Mouse (Mus musculus) natural killer cell, adult 2 months (primary cell): ENCODE data around the gene Ehd2.

Source experiments
- DNase-seq, 2 experiments: peaks; one replicate each; pipeline ENCODE4 v3.0.0; 2022; ENCODE audit warnings: low spot score in 2 of 2

The Ehd2 gene

GRCm38 (mm10) chr7:15975451-15975850 lies 8.1 kb upstream of the Ehd2 start:
- DNase-seq: no peak

DNA sequence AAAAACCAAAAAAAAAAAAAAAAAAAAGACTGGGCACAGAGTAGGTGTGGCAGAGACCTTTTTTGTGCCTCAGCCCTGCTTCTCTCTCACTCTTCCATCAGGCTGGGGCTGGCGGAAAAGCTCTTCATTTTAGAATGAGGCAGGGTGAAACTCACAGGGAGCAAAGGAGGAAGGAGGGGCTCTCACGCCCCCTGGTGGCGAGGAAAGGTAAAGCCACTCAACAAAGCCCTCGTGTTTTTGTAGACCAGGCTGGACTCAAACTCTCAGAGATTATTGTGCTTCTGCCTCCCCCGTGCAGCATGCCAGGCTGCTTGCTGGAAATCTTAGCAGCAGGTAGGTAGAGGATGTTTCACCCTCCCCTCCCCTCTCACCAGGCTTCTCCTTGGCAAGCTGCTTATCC lies 7.3 kb upstream of the Ehd2 start:
- peak; percentile 36 to 63 for DNase-seq

- no peak for DNase-seq
Observed at GRCm38 (mm10) chr7:15972247-15972646, 4.9 kb upstream of the Ehd2 start.

DNA sequence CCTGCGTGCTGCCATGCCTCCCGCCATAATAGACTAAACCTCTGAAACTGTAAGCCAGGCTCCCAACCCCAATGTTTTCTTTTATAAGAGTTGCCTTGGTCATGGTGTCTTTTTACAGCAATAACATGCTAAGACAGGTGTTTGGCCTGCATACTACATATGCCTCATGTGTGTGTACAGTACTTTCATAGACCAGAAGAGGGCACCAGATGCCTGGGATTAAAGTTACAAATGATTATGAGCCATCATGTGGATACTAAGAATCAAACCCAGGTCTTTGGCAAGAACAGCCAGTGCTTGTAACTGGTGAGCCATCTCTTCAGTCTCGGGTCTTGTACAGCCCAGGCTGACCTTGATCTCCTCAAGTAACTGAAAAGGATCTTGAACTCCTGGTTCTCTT lies 2.3 kb upstream of the Ehd2 start:
- DNase-seq: no peak

GRCm38 (mm10) chr7:15968322-15968721 lies 955 bp upstream of the Ehd2 start:
- no peak for DNase-seq

DNA sequence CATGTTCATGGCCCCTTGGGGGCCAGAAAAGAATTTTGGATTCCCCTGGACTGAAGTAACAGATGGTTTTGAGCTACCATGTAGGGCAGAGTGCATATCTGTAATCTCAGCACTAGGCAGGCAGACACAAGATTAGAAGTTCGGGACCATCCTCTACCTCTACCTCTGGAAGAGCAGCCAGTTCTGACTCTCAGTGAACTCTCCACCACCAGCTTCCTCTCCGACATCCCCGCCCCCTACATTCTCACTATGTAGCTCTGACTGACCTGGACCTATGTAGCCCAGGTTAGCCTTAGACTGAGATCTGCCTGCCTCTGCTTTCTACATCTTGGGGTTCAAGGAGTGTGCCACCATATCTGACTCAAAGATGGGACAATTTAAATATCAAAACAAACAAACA lies 878 bp downstream of the Ehd2 start:
- DNase-seq: no peak

DNA sequence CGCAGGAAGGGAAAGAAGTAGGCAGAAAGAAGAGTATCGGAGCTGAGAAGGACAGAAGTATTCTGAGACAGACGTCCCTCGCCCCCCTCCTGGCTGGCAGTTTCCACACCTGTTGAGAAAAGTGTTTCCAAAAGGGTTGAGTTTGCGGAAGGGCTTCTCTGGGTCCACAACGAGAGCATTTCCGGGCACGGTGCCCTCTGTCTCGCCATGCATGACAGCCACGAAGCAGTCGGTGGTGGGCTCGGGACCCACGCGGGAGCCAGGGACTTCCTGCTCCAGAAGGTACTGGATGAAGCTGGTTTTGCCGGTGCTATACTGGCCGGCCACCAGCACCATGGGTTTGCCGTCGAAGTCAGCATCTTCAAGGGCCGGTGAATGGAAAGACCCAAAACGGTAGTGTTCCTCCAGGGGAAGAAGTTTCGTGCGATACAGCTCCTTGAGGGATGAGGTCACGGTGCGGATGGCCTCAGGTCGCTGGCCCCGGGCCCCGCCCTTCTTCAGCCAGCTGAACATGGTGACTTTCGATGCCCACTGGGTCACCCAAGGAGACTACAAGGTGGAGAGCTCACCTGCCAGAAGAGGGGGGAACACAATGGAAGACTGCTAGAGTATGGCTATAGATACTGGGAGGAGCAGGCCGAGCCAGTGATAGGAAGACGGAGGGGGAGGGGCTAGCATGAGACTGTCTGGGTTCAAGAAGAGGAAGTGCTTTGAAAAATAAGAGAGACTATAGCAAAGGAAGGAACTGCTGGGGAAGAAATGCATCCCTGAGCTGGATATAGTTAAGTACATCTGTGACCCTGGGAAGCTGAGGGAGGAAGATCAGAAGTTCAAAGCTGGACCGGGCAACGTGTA lies 3.3 kb downstream of the Ehd2 start:
- peak in 1 of 2 experiments; percentile 21 for DNase-seq

DNA sequence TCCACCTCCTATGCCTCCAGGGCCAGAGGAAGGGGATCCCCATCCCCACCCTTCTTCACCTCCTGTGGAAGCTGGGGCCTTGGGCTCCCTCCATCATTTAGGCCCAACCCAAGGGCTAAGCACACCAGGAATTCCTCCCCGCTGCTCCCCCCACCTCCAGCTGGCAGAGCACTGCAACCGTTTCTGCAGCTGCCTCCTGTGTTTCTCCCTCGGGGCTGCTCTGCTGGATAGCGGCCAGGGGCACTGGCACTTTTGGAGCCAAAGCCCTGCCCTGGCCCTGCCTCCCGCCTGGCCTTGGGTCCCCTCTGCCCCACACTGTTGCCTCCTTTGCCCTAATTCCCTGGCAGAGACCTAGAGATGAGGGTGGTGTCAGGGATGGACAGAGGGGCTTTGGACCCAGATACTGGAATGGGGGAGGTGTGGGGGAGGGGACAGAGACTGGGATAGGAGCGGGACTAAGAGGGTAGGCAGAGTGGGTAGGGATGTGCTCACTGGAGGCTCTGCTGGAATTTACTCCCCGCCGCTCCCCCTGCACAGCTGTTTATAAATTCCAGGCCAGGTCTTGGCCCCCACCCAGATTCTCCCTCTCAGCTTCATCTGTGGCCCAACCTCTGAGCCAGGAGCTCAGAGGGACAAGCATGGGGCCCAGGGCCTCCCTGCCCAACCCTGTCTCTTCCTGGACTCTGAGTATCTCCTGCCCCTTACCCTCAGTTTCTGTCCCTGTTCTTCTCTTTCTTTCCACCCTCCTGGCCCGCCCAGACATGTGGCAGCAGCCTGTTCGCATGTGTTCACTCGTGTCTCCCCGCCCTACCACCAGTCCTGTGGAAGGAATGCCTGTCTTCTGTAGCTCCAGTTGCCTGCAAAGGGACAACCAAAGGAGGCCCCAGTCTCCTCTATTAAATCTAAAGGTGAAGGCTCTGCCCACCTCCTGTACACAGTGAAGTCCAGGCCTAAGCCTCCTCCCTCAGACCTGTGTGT lies 4.8 kb downstream of the Ehd2 start:
- no peak for DNase-seq

GRCm38 (mm10) chr7:15961798-15962197 lies 5.6 kb downstream of the Ehd2 start:
- no peak for DNase-seq

- no peak for DNase-seq
Observed at GRCm38 (mm10) chr7:15961239-15961638, 6.1 kb downstream of the Ehd2 start.

DNA sequence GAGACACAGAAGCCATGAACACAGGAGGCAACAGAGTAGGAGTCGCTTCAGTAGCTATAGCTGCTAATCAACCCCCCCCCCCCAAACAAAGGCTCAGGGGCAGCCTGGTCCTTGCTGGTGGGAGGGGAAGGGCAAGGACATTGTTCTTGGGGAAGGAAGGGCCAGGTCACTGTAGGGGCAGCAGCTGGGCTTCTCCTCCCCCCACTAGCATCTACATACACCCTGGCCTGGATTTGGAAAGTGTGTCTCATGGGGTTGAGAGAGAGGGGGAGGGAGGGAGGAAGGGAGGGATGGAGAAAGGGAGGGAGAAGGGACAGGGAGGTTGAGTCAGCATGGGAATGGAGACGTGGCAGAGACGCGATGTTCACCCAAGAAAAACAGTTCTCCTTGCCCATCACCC lies 6.7 kb downstream of the Ehd2 start:
- no peak for DNase-seq

DNA sequence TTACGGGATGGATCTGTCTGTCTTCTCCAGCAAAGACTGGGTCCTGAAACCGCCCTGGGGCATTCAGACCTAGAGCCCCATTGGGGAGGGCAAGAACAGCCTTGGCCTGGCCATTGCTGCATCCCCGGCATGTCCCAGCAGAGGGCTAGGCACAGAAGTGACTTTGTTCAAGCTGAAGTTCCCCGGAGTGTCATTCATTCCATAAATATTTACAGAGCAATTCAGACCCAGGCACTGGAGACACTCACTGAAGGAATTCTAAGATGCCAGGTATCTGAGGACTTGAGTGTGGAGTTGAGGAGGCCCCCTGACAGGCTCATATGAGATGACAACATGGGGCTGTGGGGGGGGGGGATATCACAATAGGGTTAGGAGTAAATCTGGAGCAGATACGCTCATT lies 11.2 kb downstream of the Ehd2 start:
- no peak for DNase-seq

DNA sequence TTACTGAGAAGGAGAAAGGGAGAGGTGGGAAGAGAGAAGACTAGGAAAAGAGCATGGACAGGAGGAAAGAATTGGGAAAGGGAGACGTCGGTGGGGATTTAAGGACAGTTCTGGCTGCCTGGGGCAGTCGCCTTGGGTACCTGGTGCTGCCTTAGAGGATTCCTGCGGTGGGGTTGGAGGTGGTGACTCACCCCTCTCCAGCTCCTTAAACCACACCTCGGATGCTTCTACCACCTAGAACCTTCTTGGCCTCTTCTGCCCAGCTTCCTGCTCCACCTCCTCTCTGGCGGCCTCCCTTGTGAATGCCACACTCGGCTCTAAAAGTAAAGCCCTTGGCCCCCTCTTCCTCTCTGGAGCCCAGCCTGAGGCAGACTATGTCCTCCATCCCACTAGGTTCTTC lies 11.9 kb downstream of the Ehd2 start:
- no peak for DNase-seq

DNA sequence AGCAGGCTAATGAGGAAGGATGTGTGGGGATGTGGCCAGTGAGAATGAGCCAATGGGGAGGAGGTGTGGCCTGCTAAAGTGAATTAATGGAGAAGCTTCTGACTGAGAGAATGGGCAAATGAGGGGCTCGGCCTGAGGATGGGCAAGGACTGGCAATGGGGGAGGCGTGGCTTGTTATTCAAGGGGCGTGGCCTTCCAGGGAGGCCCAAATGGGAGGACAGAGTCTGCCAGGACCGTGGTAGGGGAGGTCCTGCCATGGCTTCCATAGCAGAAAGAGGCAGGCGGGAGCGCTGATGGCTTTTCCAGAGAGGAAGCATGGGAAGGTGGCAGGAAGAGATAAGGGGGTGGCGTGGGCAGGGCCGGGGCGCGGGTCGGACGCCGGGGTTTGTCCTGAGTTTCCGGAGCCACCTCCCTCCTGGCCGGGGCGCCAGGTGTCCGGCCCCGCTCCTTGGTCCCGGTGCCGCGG lies 12.4 kb downstream of the Ehd2 start:
- no peak for DNase-seq

DNA sequence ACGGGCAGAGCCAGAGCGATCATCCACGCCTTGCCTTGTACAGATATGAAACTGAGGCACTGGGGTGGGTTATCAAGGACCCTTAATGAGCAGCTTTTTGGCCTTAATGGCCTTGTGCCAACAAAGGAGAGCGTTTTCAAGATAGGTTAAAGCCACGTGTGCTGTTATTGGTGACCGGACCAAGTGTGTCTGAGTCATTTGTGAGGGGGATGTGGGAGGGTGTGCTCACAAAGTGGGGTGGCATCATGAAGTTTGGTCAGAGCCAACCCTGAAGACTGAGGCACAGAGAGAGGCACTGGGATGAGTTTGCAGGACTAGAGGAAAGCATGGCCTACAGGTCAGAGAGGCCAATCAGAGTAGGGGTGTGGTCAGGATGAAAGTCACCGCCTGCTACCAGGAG lies 12.9 kb downstream of the Ehd2 start:
- DNase-seq: no peak

- no peak for DNase-seq
Observed at GRCm38 (mm10) chr7:15953307-15954074, 13.9 kb downstream of the Ehd2 start.

DNA sequence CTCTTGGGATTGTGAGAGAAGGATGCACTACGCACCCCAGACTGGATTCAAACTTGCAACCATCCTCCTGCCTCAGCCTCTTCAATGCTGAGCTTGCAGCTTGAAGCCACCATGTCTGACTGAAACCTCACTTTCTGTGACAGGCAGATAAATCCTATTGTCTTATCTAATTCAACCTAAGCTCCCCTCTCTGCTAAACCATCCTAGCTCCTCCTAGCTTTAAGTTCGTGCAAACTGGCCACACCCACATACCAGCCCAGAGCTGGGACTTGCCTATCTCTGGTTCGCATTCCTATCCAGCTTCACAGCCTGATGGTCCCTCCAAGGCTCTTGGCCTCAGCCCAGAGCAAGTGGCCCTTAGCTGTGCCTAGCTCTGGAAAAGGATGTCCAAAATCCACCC lies 15.0 kb downstream of the Ehd2 start:
- no peak for DNase-seq

DNA sequence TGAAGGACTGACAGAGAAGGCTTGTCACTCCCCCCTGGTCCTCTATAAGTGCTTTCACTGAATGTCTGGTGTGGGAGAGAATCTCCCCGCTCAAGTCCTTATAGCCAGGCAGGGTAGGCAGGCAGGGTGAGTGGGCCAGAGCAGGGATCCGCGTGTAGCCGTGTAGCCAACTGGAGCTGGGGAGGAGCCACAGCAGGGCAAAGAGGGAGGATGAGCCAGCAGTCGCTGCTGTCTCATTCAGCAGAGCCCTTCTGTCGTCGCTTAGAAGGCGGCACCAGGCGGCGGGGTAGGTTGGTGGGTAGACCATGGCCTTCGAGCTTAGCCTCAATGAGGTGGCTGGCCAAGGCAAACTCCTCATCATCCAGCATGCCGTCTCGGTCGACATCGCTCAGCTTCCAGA lies 17.4 kb downstream of the Ehd2 start:
- DNase-seq: no peak

- peak in 1 of 2 experiments; percentile 14 for DNase-seq
Observed at GRCm38 (mm10) chr7:15949216-15949790, 18.1 kb downstream of the Ehd2 start.

DNA sequence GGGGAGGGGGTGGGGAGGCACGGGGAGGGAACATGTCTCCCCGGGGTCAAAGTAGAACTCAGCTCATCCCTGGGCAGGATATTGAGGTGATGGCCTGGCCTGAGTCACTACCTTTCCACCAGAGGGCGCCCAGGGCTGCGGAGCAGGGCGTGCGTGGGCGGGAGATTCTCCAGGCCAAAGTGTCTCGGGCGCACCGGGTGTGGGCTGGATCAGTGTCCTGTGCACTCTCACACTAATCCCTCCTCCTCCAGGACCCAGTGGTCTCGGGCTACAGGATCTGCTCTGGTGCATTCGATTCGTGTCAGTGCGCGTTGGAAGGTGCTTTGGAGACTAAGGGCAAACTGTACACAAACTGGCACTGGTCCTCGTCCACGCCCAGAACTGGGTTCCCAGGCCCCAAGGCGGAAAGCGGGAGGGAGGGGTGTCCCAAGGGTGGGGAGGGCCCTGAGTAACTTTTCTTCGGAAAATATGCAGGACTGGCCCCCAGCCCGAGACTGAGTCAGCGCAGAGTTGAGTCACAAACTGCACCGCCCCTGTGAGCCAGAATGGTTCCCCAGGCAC lies 18.9 kb downstream of the Ehd2 start:
- peak; percentile 76 to 84 for DNase-seq

DNA sequence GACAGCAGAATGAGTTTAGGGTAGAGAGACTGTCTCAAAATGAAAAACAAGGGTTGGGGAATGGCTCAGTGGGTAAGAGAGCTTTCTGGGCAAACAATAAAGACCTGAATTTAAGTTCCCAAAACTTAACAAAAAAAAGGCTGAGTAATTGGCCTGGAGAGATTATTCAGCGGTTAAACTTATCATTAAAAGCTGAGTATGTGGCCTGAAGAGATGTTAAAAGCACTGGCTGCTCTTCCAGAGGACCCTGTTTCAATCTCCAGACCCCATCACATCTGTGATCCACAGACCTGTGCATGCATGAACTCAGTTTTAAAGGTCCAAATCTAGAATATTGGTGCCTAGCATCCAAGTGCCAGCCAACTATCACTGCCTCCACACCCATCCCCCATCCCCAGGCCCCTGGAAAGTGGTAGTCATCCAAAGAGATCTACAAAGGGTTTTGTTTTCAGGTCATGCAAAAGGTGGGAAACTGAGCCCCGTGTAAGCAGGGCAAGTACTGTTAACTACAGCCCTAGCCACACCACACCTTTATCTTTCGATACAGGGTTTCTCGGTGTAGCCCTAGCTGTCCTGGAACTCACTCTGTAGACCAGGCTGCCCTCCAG lies 19.6 kb downstream of the Ehd2 start:
- no peak for DNase-seq
